Mouse (Mus musculus) kidney, postnatal 0 days (tissue): ENCODE results near the gene Tex22. TPM values are rescaled to one million over a fixed set of nuclear protein-coding genes. Genes with fewer than 3 reads are reported as not detected.

Source experiments
- ATAC-seq: fragments of 200-750 bp; cut with Nextera tagmentation; replicated peaks from 2 replicates; pipeline ENCODE4 v1.8.0; 2017; ENCODE audit warnings: low read depth, moderate number of reproducible peaks, moderate TSS enrichment, moderate library complexity; ENCODE audit not compliant: low FRiP score
- DNase-seq: peaks from one replicate; pipeline ENCODE4 v3.0.0-alpha.2; 2016; ENCODE audit warnings: low spot score
- H3K27ac ChIP-seq: fragments of 300-500 bp; sonication (generic); 2 replicates; pipeline ENCODE4 v1.5.1; 2014; ENCODE audit warnings: mild to moderate bottlenecking
- H3K27me3 ChIP-seq: fragments of 300-500 bp; sonication (generic); 2 replicates; pipeline ENCODE4 v1.6.1; 2014; ENCODE audit warnings: low read length, mixed read lengths; ENCODE audit not compliant: insufficient read depth
- H3K36me3 ChIP-seq: fragments of 300-500 bp; sonication (generic); 2 replicates; pipeline ENCODE4 v1.6.1; 2014; ENCODE audit warnings: low read length, mixed read lengths; ENCODE audit not compliant: insufficient read depth
- H3K4me1 ChIP-seq: fragments of 300-500 bp; sonication (generic); replicated peaks from 2 replicates; pipeline ENCODE4 v1.6.1; 2014; ENCODE audit warnings: antibody characterized with exemption, low read length, mixed read lengths; ENCODE audit not compliant: insufficient read depth
- H3K4me2 ChIP-seq: fragments of 300-500 bp; sonication (generic); 2 replicates; pipeline ENCODE4 v1.6.1; 2014; ENCODE audit warnings: mild to moderate bottlenecking, low read length, moderate library complexity, mixed read lengths
- H3K4me3 ChIP-seq: fragments of 300-500 bp; sonication (generic); replicated peaks from 2 replicates; pipeline ENCODE4 v1.5.1; 2014; ENCODE audit warnings: low read depth, low read length
- H3K9ac ChIP-seq: fragments of 300-500 bp; sonication (generic); 2 replicates; pipeline ENCODE4 v1.6.1; 2014; ENCODE audit warnings: low read depth, low read length
- H3K9me3 ChIP-seq: fragments of 300-500 bp; sonication (generic); replicated peaks from 2 replicates; pipeline ENCODE4 v1.6.1; 2016; ENCODE audit warnings: low read length, inconsistent platforms, mixed read lengths
- CTCF ChIP-seq: IDR thresholded peaks from 2 replicates; pipeline ENCODE4 v1.5.1; 2016; ENCODE audit warnings: antibody characterized with exemption, low read depth, mild to moderate bottlenecking, moderate library complexity
- WGBS: fragments of 180-500 bp; shearing (Covaris S2); extraction: QIAGEN DNeasy Blood & Tissue Kit; methylation state at CpG from one replicate; pipeline ENCODE4 v1.1.7; 2014; 5-methylcytosine and 5-hydroxymethylcytosine counted together
- polyA plus RNA-seq: library from polyadenylated mRNA; unstranded; fragments of >200 nt; fragmentation: Nextera tagmentation; extraction: Ambion mirVana; gene quantifications from 2 replicates; pipeline ENCODE4 v1.2.1, GENCODE M21; 2015

The Tex22 gene
- polyA plus RNA-seq, 1 experiment from 2014 or later: not detected

GRCm38 (mm10) chr12:113050671-113051070 lies 23.6 kb upstream of the Tex22 start:
- Histone ChIP-seq H3K27me3 (no peaks in the 10 kb centered on the region), H3K4me2 (no peak overlapping the region), H3K9me3 (no peaks in the 10 kb centered on the region), H3K4me3 (no peak overlapping the region), H3K36me3 (peaks cover 41% of the 10 kb centered on the region), H3K27ac (no peak overlapping the region), H3K4me1 (peaks cover 5% of the 10 kb centered on the region; the same call in 1 of the 2 replicates), H3K9ac (peak overlapping the region; percentile 8; the same call in 1 of the 2 replicates)
- 88% methylated on average over 12 of the region's 12 CpGs for WGBS
- ATAC-seq: no peak
- no peak for TF ChIP-seq CTCF
- DNase-seq: no peak

- DNase-seq: peak; percentile 79
- TF ChIP-seq CTCF: peak; percentile 25; the same call in 1 of the 2 replicates
- peak; percentile 69; the same call in 1 of the 2 replicates for ATAC-seq
- peaks cover 41% of the 10 kb centered on the region for H3K36me3 ChIP-seq
- no peak overlapping the region for H3K9ac ChIP-seq
- no peaks in the 10 kb centered on the region for H3K27me3 ChIP-seq
- H3K4me3 ChIP-seq: no peak overlapping the region
- H3K4me2 ChIP-seq: no peak overlapping the region
- H3K4me1 ChIP-seq: peaks cover 5% of the 10 kb centered on the region; the same call in 1 of the 2 replicates
- peak overlapping the region; percentile 81 for H3K27ac ChIP-seq
- H3K9me3 ChIP-seq: no peaks in the 10 kb centered on the region
- 32% methylated on average over 9 of the region's 9 CpGs for WGBS
Observed at GRCm38 (mm10) chr12:113051628-113052403, 22.5 kb upstream of the Tex22 start.

- no peak overlapping the region for H3K4me2 ChIP-seq
- ATAC-seq: no peak
- H3K27me3 ChIP-seq: no peaks in the 10 kb centered on the region
- H3K9ac ChIP-seq: no peak overlapping the region
- H3K4me3 ChIP-seq: no peak overlapping the region
- H3K9me3 ChIP-seq: no peaks in the 10 kb centered on the region
- TF ChIP-seq CTCF: no peak
- no peak overlapping the region for H3K27ac ChIP-seq
- peaks cover 5% of the 10 kb centered on the region; the same call in 1 of the 2 replicates for H3K4me1 ChIP-seq
- WGBS: 76% methylated on average over 8 of the region's 8 CpGs
- H3K36me3 ChIP-seq: peaks cover 45% of the 10 kb centered on the region
- DNase-seq: no peak
Observed at GRCm38 (mm10) chr12:113056089-113056488, 18.2 kb upstream of the Tex22 start.

GRCm38 (mm10) chr12:113060178-113060577 lies 14.1 kb upstream of the Tex22 start:
- H3K4me2 ChIP-seq: no peak overlapping the region
- H3K27ac ChIP-seq: no peak overlapping the region
- no peaks in the 10 kb centered on the region for H3K9me3 ChIP-seq
- H3K4me3 ChIP-seq: no peak overlapping the region
- no peaks in the 10 kb centered on the region for H3K4me1 ChIP-seq
- no peak overlapping the region for H3K9ac ChIP-seq
- ATAC-seq: no peak
- WGBS: 98% methylated on average over 5 of the region's 5 CpGs
- no peak for TF ChIP-seq CTCF
- no peak for DNase-seq
- no peaks in the 10 kb centered on the region for H3K27me3 ChIP-seq
- H3K36me3 ChIP-seq: peaks cover 51% of the 10 kb centered on the region

GRCm38 (mm10) chr12:113061606-113062005 lies 12.7 kb upstream of the Tex22 start:
- no peak overlapping the region for H3K4me3 ChIP-seq

DNA sequence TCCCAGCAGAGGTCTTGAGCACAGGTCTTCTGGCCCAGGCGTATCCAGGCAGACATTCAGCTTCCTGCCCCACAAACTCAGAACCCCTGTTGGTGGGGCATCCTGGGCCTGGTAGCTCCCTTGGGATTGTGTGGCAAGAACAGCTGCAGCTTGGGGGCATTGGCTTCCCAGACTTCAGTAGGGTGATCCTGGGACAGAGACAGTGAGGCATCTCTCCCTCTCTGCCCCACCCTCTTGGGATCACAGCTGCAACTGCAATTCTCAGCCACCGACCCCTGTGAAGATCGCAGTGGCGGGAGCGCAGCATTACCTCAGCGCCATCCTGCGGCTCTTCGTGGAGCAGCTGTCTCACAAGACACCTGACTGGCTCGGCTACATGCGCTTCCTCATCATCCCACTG lies 12.1 kb upstream of the Tex22 start:
- H3K4me2 ChIP-seq: no peak overlapping the region
- H3K36me3 ChIP-seq: peaks cover 50% of the 10 kb centered on the region
- H3K27ac ChIP-seq: no peak overlapping the region
- no peaks in the 10 kb centered on the region for H3K27me3 ChIP-seq
- no peak overlapping the region for H3K9ac ChIP-seq
- H3K9me3 ChIP-seq: no peaks in the 10 kb centered on the region
- WGBS: 85% methylated on average over 10 of the region's 10 CpGs
- TF ChIP-seq CTCF: no peak
- no peak for ATAC-seq
- no peak overlapping the region for H3K4me3 ChIP-seq
- H3K4me1 ChIP-seq: no peaks in the 10 kb centered on the region
- no peak for DNase-seq

More at GRCm38 (mm10) chr12:113061606-113062005, 12.7 kb upstream of the Tex22 start:
- DNase-seq: no peak
- H3K4me2 ChIP-seq: no peak overlapping the region
- no peaks in the 10 kb centered on the region for H3K27me3 ChIP-seq
- no peaks in the 10 kb centered on the region for H3K9me3 ChIP-seq
- no peaks in the 10 kb centered on the region for H3K4me1 ChIP-seq
- H3K9ac ChIP-seq: no peak overlapping the region
- H3K36me3 ChIP-seq: peaks cover 51% of the 10 kb centered on the region
- TF ChIP-seq CTCF: no peak
- H3K27ac ChIP-seq: no peak overlapping the region
- no peak for ATAC-seq
- WGBS: 86% methylated on average over 9 of the region's 9 CpGs

- TF ChIP-seq CTCF: no peak
- DNase-seq (no peak), ATAC-seq (no peak)
- H3K4me1 ChIP-seq: no peaks in the 10 kb centered on the region
- peaks cover 49% of the 10 kb centered on the region for H3K36me3 ChIP-seq
- H3K4me3 ChIP-seq: no peak overlapping the region
- no peak overlapping the region for H3K27ac ChIP-seq
- H3K4me2 ChIP-seq: no peak overlapping the region
- 96% methylated on average over 7 of the region's 7 CpGs for WGBS
- H3K9ac ChIP-seq: no peak overlapping the region
- no peaks in the 10 kb centered on the region for H3K9me3 ChIP-seq
- H3K27me3 ChIP-seq: no peaks in the 10 kb centered on the region
Observed at GRCm38 (mm10) chr12:113063700-113064099, 10.6 kb upstream of the Tex22 start.
